Mouse (Mus musculus): ENCODE data around the gene E130218I03Rik. TPM values are rescaled to one million over a fixed set of nuclear protein-coding genes. Genes with fewer than 3 reads are reported as not detected.

The E130218I03Rik gene
- 0.28 TPM in 1 of 2 replicates, not detected in the other for polyA plus RNA-seq (2014; fragmentation: Nextera tagmentation; extraction: Ambion mirVana)

GRCm38 (mm10) chr4:134243516-134244250, at the start of gene E130218I03Rik:
E130218I03Rik (plus strand) TSS chr4:134243662.
- no peaks in the 10 kb centered on the region for H3K9me3 ChIP-seq (ENCODE audit: control insufficient read depth, low read length)
- H3K9ac ChIP-seq (ENCODE audit: low read length): no peak within 1 kb of the TSS
- H3K36me3 ChIP-seq (ENCODE audit: control insufficient read depth, insufficient read depth, low read length): no peaks in the 10 kb centered on the region
- H3K4me2 ChIP-seq (ENCODE audit: low read depth): peak within 1 kb of the TSS; percentile 97; the same call in 1 of the 2 replicates
- WGBS: 96% methylated on average over 17 of the region's 17 CpGs
- ATAC-seq (ENCODE audit: insufficient read depth, low FRiP score, low TSS enrichment) (no peak), DNase-seq (ENCODE audit: low spot score) (no peak)
- H3K4me3 ChIP-seq (ENCODE audit: low read depth, low read length): peak within 1 kb of the TSS; percentile 91
- peaks cover 10% of the 10 kb centered on the region for H3K4me1 ChIP-seq (ENCODE audit: control insufficient read depth, insufficient read depth, low read length)
- peaks cover 2% of the 10 kb centered on the region; the same call in 1 of the 2 replicates for H3K27me3 ChIP-seq (ENCODE audit: control insufficient read depth, insufficient read depth, low read length)
- no peak within 1 kb of the TSS for H3K27ac ChIP-seq (ENCODE audit: low read depth, low read length)

- no peaks in the 10 kb centered on the region for H3K4me1 ChIP-seq (ENCODE audit: control insufficient read depth, insufficient read depth, low read length)
- H3K36me3 ChIP-seq (ENCODE audit: control insufficient read depth, insufficient read depth, low read length): no peaks in the 10 kb centered on the region
- DNase-seq (ENCODE audit: low spot score): no peak
- H3K27me3 ChIP-seq (ENCODE audit: control insufficient read depth, insufficient read depth, low read length): no peaks in the 10 kb centered on the region
- no peak overlapping the region for H3K4me3 ChIP-seq (ENCODE audit: low read depth, low read length)
- WGBS: 75% methylated on average over 2 of the region's 2 CpGs
- H3K9ac ChIP-seq (ENCODE audit: low read length): no peak overlapping the region
- no peak for ATAC-seq (ENCODE audit: insufficient read depth, low FRiP score, low TSS enrichment)
- no peak overlapping the region for H3K27ac ChIP-seq (ENCODE audit: low read depth, low read length)
- H3K4me2 ChIP-seq (ENCODE audit: low read depth): no peak overlapping the region
- H3K9me3 ChIP-seq (ENCODE audit: control insufficient read depth, low read length): no peaks in the 10 kb centered on the region
Measured at GRCm38 (mm10) chr4:134199371-134199770, 44.1 kb upstream of the E130218I03Rik start.

- no peak within 1 kb of the TSS for H3K27ac ChIP-seq (ENCODE audit: low read depth, low read length)
- H3K4me3 ChIP-seq (ENCODE audit: low read depth, low read length): no peak within 1 kb of the TSS
- H3K27me3 ChIP-seq (ENCODE audit: control insufficient read depth, insufficient read depth, low read length): no peaks in the 10 kb centered on the region
- no peaks in the 10 kb centered on the region for H3K4me1 ChIP-seq (ENCODE audit: control insufficient read depth, insufficient read depth, low read length)
- H3K9ac ChIP-seq (ENCODE audit: low read length): no peak within 1 kb of the TSS
- 92% methylated on average over 4 of the region's 4 CpGs for WGBS
- DNase-seq (ENCODE audit: low spot score) (no peak), ATAC-seq (ENCODE audit: insufficient read depth, low FRiP score, low TSS enrichment) (no peak)
- no peak within 1 kb of the TSS for H3K4me2 ChIP-seq (ENCODE audit: low read depth)
- H3K9me3 ChIP-seq (ENCODE audit: control insufficient read depth, low read length): no peaks in the 10 kb centered on the region
- H3K36me3 ChIP-seq (ENCODE audit: control insufficient read depth, insufficient read depth, low read length): no peaks in the 10 kb centered on the region
Measured at GRCm38 (mm10) chr4:134202904-134203303, 40.6 kb upstream of the E130218I03Rik start, which contains the start of gene Gm7534. Gm7534 (minus strand) TSS chr4:134203004.

GRCm38 (mm10) chr4:134203340-134203896, 40.0 kb upstream of the E130218I03Rik start:
- H3K4me3 ChIP-seq (ENCODE audit: low read depth, low read length): no peak overlapping the region
- ATAC-seq (ENCODE audit: insufficient read depth, low FRiP score, low TSS enrichment) (no peak), DNase-seq (ENCODE audit: low spot score) (no peak)
- no peak overlapping the region for H3K9ac ChIP-seq (ENCODE audit: low read length)
- no peaks in the 10 kb centered on the region for H3K36me3 ChIP-seq (ENCODE audit: control insufficient read depth, insufficient read depth, low read length)
- H3K4me2 ChIP-seq (ENCODE audit: low read depth): no peak overlapping the region
- no peaks in the 10 kb centered on the region for H3K27me3 ChIP-seq (ENCODE audit: control insufficient read depth, insufficient read depth, low read length)
- no peak overlapping the region for H3K27ac ChIP-seq (ENCODE audit: low read depth, low read length)
- H3K4me1 ChIP-seq (ENCODE audit: control insufficient read depth, insufficient read depth, low read length): no peaks in the 10 kb centered on the region
- WGBS: 89% methylated on average over 17 of the region's 17 CpGs
- no peaks in the 10 kb centered on the region for H3K9me3 ChIP-seq (ENCODE audit: control insufficient read depth, low read length)

GRCm38 (mm10) chr4:134206488-134207053, 36.9 kb upstream of the E130218I03Rik start:
- Histone ChIP-seq H3K36me3 (ENCODE audit: control insufficient read depth, insufficient read depth, low read length) (no peaks in the 10 kb centered on the region), H3K27me3 (ENCODE audit: control insufficient read depth, insufficient read depth, low read length) (no peaks in the 10 kb centered on the region), H3K9me3 (ENCODE audit: control insufficient read depth, low read length) (no peaks in the 10 kb centered on the region), H3K4me3 (ENCODE audit: low read depth, low read length) (no peak overlapping the region), H3K27ac (ENCODE audit: low read depth, low read length) (no peak overlapping the region), H3K9ac (ENCODE audit: low read length) (no peak overlapping the region), H3K4me1 (ENCODE audit: control insufficient read depth, insufficient read depth, low read length) (no peaks in the 10 kb centered on the region), H3K4me2 (ENCODE audit: low read depth) (no peak overlapping the region)
- DNase-seq (ENCODE audit: low spot score) (no peak), ATAC-seq (ENCODE audit: insufficient read depth, low FRiP score, low TSS enrichment) (no peak)
- WGBS: 59% methylated on average over 6 of the region's 6 CpGs

- no peaks in the 10 kb centered on the region for H3K36me3 ChIP-seq (ENCODE audit: control insufficient read depth, insufficient read depth, low read length)
- H3K9ac ChIP-seq (ENCODE audit: low read length): no peak overlapping the region
- 73% methylated on average over 11 of the region's 11 CpGs for WGBS
- no peak for ATAC-seq (ENCODE audit: insufficient read depth, low FRiP score, low TSS enrichment)
- H3K9me3 ChIP-seq (ENCODE audit: control insufficient read depth, low read length): no peaks in the 10 kb centered on the region
- no peak overlapping the region for H3K27ac ChIP-seq (ENCODE audit: low read depth, low read length)
- no peak for DNase-seq (ENCODE audit: low spot score)
- H3K4me2 ChIP-seq (ENCODE audit: low read depth): no peak overlapping the region
- H3K4me1 ChIP-seq (ENCODE audit: control insufficient read depth, insufficient read depth, low read length): no peaks in the 10 kb centered on the region
- no peak overlapping the region for H3K4me3 ChIP-seq (ENCODE audit: low read depth, low read length)
- H3K27me3 ChIP-seq (ENCODE audit: control insufficient read depth, insufficient read depth, low read length): no peaks in the 10 kb centered on the region
Measured at GRCm38 (mm10) chr4:134222793-134223600, 20.5 kb upstream of the E130218I03Rik start.

- ATAC-seq (ENCODE audit: insufficient read depth, low FRiP score, low TSS enrichment) (no peak), DNase-seq (ENCODE audit: low spot score) (no peak)
- whole genome bisulfite sequencing: 63% methylated on average over 8 of the region's 8 CpGs
- no peak within 1 kb of the TSS for H3K9ac ChIP-seq (ENCODE audit: low read length)
- H3K4me2 ChIP-seq (ENCODE audit: low read depth): no peak within 1 kb of the TSS
- no peaks in the 10 kb centered on the region for H3K36me3 ChIP-seq (ENCODE audit: control insufficient read depth, insufficient read depth, low read length)
- no peaks in the 10 kb centered on the region for H3K9me3 ChIP-seq (ENCODE audit: control insufficient read depth, low read length)
- H3K27ac ChIP-seq (ENCODE audit: low read depth, low read length): no peak within 1 kb of the TSS
- H3K4me3 ChIP-seq (ENCODE audit: low read depth, low read length): no peak within 1 kb of the TSS
- H3K27me3 ChIP-seq (ENCODE audit: control insufficient read depth, insufficient read depth, low read length): no peaks in the 10 kb centered on the region
- H3K4me1 ChIP-seq (ENCODE audit: control insufficient read depth, insufficient read depth, low read length): no peaks in the 10 kb centered on the region
Measured at GRCm38 (mm10) chr4:134227194-134227593, 16.3 kb upstream of the E130218I03Rik start, which contains the start of gene Catsper4. Catsper4 (minus strand) TSS chr4:134227383.

GRCm38 (mm10) chr4:134230431-134230830, 13.0 kb upstream of the E130218I03Rik start:
- DNase-seq (ENCODE audit: low spot score): no peak
- Histone ChIP-seq H3K27ac (ENCODE audit: low read depth, low read length) (no peak overlapping the region), H3K36me3 (ENCODE audit: control insufficient read depth, insufficient read depth, low read length) (no peaks in the 10 kb centered on the region), H3K27me3 (ENCODE audit: control insufficient read depth, insufficient read depth, low read length) (no peaks in the 10 kb centered on the region), H3K4me1 (ENCODE audit: control insufficient read depth, insufficient read depth, low read length) (no peaks in the 10 kb centered on the region), H3K4me2 (ENCODE audit: low read depth) (no peak overlapping the region), H3K4me3 (ENCODE audit: low read depth, low read length) (no peak overlapping the region), H3K9ac (ENCODE audit: low read length) (no peak overlapping the region), H3K9me3 (ENCODE audit: control insufficient read depth, low read length) (no peaks in the 10 kb centered on the region)
- ATAC-seq (ENCODE audit: insufficient read depth, low FRiP score, low TSS enrichment): no peak
- 43% methylated on average over 8 of the region's 8 CpGs for WGBS

Data from neural tube, embryonic 11.5 days (tissue).